Mouse (Mus musculus) megakaryocyte, embryonic 14.5 days (primary cell): Measurements from ENCODE around the gene Irf6.

Experiments used
- FLI1 ChIP-seq: IDR thresholded peaks from 2 replicates; pipeline ENCODE4 v1.6.1; 2012; ENCODE audit warnings: low read length, inconsistent platforms, mixed read lengths
- GATA1 ChIP-seq: IDR thresholded peaks from 3 replicates; pipeline ENCODE4 v1.6.1; 2012; ENCODE audit warnings: mixed read lengths, low read length, inconsistent platforms, borderline replicate concordance

- TF ChIP-seq GATA1 (no peak), FLI1 (no peak)
Observed at GRCm38 (mm10) chr1:193189771-193190170, 36.9 kb downstream of the Irf6 start.
